Mouse (Mus musculus): Measurements from ENCODE around the gene H3f3b. TPM values are rescaled to one million over a fixed set of nuclear protein-coding genes. Genes with fewer than 3 reads are reported as not detected.
"Not testable (repeated sequence)": the region's sequence is repeated elsewhere in the genome, so short reads cannot be mapped to it uniquely, and the experiment has no call there.

The H3f3b gene
- polyA plus RNA-seq, 2 experiments from 2014 or later: 1,562 to 1,754 TPM

GRCm38 (mm10) chr11:116020519-116020922, 7.2 kb downstream of the H3f3b start:
- ATAC-seq: no peak

GRCm38 (mm10) chr11:116019976-116020411, 7.8 kb downstream of the H3f3b start:
- no peak for ATAC-seq

DNA sequence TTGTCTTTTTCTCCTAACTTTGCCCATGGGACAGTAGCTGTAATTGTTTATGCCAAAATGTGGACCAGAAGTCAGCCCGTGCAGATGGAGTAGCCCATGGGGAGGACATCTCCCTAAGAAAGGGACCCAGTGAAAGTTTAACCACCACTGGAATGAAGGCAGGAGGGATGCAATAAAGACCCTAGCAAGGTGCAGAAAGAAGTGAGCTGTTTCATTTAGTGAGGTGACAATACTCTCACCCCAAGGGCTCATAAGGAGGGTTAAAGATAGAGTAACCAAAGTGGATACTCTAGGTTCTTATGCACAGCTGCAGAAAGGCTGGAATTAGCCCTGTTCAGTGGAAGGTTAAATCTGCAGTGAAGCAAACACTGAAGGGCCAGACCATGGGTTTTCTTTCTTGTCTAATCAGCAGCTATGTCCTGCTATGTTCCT, 8.4 kb downstream of the H3f3b start:
- ATAC-seq: no peak

DNA sequence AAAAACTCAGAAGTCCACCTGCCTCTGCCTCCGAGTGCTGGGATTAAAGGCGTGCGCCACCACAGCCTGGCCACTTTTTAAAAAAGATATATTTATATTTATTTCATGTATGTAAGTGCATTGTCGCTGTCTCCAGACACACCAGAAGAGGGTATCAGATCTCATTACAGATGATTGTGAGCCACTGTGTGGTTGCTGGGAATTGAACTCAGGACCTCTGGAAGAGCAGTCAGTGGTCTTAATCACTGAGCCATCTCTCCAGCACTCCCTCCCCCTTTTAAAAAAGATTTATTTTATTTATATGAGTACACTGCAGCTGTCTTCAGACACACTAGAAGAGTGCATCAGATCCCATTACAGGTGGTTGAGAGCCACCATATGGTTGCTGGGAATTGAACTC, 8.9 kb downstream of the H3f3b start:
- not testable (repeated sequence) for ATAC-seq

GRCm38 (mm10) chr11:116018106-116018505, 9.7 kb downstream of the H3f3b start:
- no peak for ATAC-seq

DNA sequence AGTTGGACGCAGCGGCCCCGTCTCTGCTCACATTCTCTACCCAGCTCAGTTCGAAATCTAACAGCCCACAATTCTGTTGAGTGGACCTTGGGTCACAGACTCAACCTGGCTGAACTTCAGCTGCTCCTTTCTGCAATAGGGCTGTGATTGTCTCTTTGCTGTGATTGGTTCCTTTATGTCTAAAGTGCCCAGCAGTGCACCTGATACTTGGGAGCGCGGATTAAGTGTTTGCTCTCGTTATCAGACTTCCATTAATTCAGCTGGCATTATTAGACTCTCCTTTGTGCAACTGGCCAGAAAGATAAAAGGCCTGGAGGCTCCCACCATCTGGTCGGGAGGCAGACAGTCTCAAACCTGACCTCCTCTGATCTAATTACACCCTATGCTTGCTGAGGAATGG, 12.9 kb downstream of the H3f3b start:
- no peak for ATAC-seq

GRCm38 (mm10) chr11:116012262-116012947, 15.4 kb downstream of the H3f3b start, which contains the start of gene Galk1:
TSS of gene Galk1 (minus strand) at chr11:116012719.
- peak; percentile 94 for ATAC-seq

DNA sequence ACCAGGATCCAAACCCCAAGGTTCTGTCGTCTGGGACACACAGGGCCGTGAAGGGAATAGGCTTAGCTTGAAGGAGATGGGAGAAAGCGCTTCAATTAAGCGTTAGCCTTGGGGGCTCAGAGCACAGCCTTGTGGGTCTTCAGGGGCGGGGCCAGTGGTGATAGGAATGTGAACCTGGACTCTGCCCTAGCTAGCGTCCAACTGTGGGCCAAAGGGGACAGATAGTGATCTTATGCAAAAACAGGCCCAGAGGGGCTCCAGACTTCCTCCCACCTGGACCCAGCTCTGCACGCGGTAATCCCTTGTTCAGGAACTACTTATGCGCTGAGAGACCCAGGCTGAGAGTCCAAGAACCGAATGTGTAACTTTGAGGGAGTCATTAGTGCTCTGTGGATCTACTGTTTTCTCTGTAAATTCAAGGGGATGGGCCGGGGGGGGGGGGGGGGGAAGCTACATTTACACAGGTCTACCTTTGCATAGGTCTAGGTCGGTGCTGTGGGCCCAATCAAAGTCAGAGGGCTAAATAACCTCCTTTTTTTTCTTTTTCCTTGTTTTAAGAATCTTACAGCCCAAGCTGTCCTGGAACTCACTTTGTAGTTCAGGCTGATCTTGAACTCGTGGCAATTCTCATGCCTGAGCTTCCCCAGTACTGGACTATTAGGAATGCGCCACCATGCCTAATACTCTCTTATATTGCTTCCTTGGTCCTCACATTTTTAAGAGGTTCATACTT, 16.1 kb downstream of the H3f3b start:
- ATAC-seq: no peak

GRCm38 (mm10) chr11:116010948-116011347, 16.8 kb downstream of the H3f3b start:
- no peak for ATAC-seq

- ATAC-seq: no peak
Observed at GRCm38 (mm10) chr11:116010146-116010545, 17.6 kb downstream of the H3f3b start.

- no peak for ATAC-seq
Observed at GRCm38 (mm10) chr11:116009661-116010060, 18.1 kb downstream of the H3f3b start.

GRCm38 (mm10) chr11:116008832-116009375, 18.9 kb downstream of the H3f3b start:
- ATAC-seq: no peak

DNA sequence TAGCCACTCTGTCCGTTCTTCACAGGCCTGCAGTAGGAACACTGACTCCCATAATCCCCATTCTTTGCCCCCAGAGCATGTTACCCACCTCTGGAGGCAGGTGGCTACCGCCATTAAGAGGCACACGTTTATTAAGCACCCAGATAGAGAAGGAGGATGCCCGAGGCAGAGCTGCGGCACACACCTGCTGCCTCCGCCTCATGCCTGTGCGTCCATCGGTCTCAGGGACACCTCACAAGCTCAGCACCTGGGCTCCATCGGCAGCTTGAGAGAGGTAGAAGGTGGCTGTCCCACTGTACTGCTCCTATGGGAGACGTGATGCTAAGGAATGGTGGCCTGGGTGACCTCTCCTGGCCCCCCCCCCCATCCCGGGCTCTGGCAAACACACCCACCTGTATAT, 19.4 kb downstream of the H3f3b start:
- no peak for ATAC-seq

GRCm38 (mm10) chr11:116007095-116007850, 20.5 kb downstream of the H3f3b start:
- ATAC-seq: no peak

GRCm38 (mm10) chr11:116005701-116006419, 21.9 kb downstream of the H3f3b start:
- ATAC-seq: no peak

DNA sequence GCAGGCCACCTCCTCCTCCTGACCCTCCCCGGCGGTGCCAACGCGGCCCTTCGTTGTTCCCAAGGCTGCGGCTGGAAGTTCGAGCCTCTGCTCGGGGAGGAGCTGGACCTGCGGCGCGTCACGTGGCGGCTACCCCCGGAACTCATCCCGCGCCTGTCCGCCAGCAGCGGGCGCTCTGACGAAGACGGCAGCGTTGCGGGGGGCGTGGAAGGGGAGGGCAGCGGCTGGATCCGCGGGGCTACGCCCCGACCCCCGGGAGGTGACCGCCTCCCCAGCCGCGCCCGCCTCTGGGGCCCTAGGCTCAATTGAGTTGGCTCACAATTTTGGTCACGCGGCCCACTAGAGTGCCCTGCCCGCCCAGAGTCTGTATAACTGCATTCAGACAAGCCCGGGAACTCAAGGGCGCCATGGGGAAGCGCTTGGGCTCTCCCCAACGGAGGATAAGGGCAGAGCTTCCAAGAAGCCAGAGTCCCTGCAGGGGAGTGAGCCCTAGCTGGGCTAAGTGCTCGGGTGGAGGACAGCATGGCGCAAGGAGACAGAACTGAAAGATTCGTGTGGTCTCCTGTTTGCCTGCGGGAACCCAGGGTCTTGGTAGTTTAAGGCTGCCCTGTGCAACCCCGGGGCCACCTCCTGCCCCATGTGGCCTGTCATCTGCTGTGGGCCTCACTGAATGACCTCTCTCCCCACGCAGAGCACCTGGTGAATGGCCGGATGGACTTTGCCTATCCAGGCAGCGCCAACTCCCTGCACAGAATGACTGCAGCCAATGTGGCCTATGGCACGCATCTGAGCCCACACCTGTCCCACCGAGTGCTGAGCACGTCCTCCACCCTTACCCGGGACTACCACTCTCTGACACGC, 22.7 kb downstream of the H3f3b start:
- ATAC-seq: peak; percentile 65

GRCm38 (mm10) chr11:116004186-116004823, 23.5 kb downstream of the H3f3b start:
- no peak for ATAC-seq

GRCm38 (mm10) chr11:116002894-116003293, 24.9 kb downstream of the H3f3b start:
- ATAC-seq: no peak

DNA sequence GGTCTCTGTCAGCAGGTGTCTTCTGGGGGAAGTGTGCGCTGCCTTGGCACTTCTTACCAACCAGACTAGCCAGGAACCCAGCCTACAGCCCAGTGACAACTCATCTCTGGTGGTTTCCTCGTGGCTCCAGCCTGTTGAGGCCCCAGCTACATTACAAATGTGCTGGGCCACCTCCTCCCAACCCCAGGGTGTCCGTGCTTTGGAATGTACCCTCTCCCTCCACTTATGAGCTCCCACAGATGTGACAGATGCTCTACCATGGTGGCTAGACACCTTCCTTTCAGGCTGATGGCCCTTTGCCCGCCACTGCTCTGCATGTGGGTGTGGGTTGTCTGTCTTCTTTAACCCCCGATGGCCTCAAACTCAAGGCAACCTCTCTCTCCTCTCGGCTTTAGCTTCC, 26.0 kb downstream of the H3f3b start:
- ATAC-seq: no peak

- ATAC-seq: no peak
Observed at GRCm38 (mm10) chr11:116000607-116001006, 27.2 kb downstream of the H3f3b start.

Data from CD4-positive, CD25-positive, alpha-beta regulatory T cell, adult 4 months (primary cell).